Mouse (Mus musculus) CH12.LX (cell line): ENCODE measurements around the gene Nhlh1. TPM values are rescaled to one million over a fixed set of nuclear protein-coding genes. Genes with fewer than 3 reads are reported as not detected.
A peak's percentile ranks its signal among the peaks of the same experiment; 100 is the strongest.

Source experiments
- DNase-seq: peaks from one replicate; pipeline ENCODE4 v3.0.0-alpha.2; 2013; ENCODE audit errors: extremely low read depth
- H3K27ac ChIP-seq: 2 replicates; pipeline ENCODE4 v1.5.1; 2012; ENCODE audit warnings: low read depth, mild to moderate bottlenecking, control low read depth, moderate library complexity; ENCODE audit not compliant: insufficient read depth
- H3K27me3 ChIP-seq: replicated peaks from 2 replicates; pipeline ENCODE3; 2012; ENCODE audit warnings: inconsistent platforms
- H3K36me3 ChIP-seq, 2 experiments: replicated peaks in 1 of 2; 2 replicates each; pipeline versions ENCODE3 to v1.6.1; 2012; ENCODE audit warnings: inconsistent platforms in 1 of 2, low read length in 1 of 2, mild to moderate bottlenecking in 1 of 2, mixed read lengths in 1 of 2, moderate library complexity in 1 of 2; ENCODE audit not compliant: control insufficient read depth in 1 of 2, insufficient read depth in 1 of 2
- H3K4me1 ChIP-seq, 2 experiments: 2 replicates each; pipeline ENCODE4 v1.6.1; 2012; ENCODE audit warnings: inconsistent platforms in 1 of 2, moderate library complexity in 1 of 2; ENCODE audit not compliant: insufficient read depth in 2 of 2, control insufficient read depth in 1 of 2
- H3K4me2 ChIP-seq: 2 replicates; pipeline ENCODE4 v1.6.1; 2012; ENCODE audit warnings: low read depth, mild to moderate bottlenecking, control low read depth; ENCODE audit not compliant: poor library complexity, insufficient read depth, severe bottlenecking
- H3K4me3 ChIP-seq, 3 experiments: fragments of 150-350 bp in 1 of 3; sonication (generic) in 1 of 3; replicated peaks in 1 of 3; 2 replicates each; pipeline versions ENCODE3 to v1.5.1; 2011 to 2012; ENCODE audit warnings: low read depth in 2 of 3, low read length in 2 of 3, mild to moderate bottlenecking in 2 of 3, moderate library complexity in 2 of 3, control low read depth in 1 of 3, improper control_type of control experiment in 1 of 3, inconsistent platforms in 1 of 3, mixed read lengths in 1 of 3; ENCODE audit not compliant: poor library complexity in 1 of 3
- H3K79me2 ChIP-seq: replicated peaks from 2 replicates; pipeline ENCODE4 v1.6.1; 2012; ENCODE audit warnings: mild to moderate bottlenecking, moderate library complexity; ENCODE audit not compliant: control insufficient read depth, poor library complexity, insufficient read depth, severe bottlenecking; ENCODE audit errors: extremely low read depth
- H3K9ac ChIP-seq: 2 replicates; pipeline ENCODE4 v1.6.1; 2012; ENCODE audit warnings: low read depth, mild to moderate bottlenecking, control low read depth, moderate library complexity; ENCODE audit not compliant: insufficient read depth
- H3K9me3 ChIP-seq: replicated peaks from 2 replicates; pipeline ENCODE3; 2012; ENCODE audit warnings: low read length, inconsistent platforms, mixed read lengths
- BHLHE40 ChIP-seq: IDR thresholded peaks from 2 replicates; pipeline ENCODE4 v1.6.1; 2011; ENCODE audit warnings: mild to moderate bottlenecking, low read depth, low read length, improper control_type of control experiment
- CHD1 ChIP-seq: IDR thresholded peaks from 2 replicates; pipeline ENCODE4 v1.6.1; 2012; ENCODE audit warnings: low read depth, low read length, improper control_type of control experiment, inconsistent platforms
- CHD2 ChIP-seq: IDR thresholded peaks from 2 replicates; pipeline ENCODE4 v1.6.1; 2011; ENCODE audit warnings: low read length, improper control_type of control experiment
- CTCF ChIP-seq, 2 experiments: IDR thresholded peaks in 1 of 2; conservative IDR thresholded peaks in 1 of 2; 2 replicates each; pipeline ENCODE4 v1.5.1; 2011 to 2012; ENCODE audit warnings: low read depth in 2 of 2, low read length in 2 of 2, improper control_type of control experiment in 1 of 2, inconsistent platforms in 1 of 2, mild to moderate bottlenecking in 1 of 2, moderate library complexity in 1 of 2
- E2F4 ChIP-seq: IDR thresholded peaks from 2 replicates; pipeline ENCODE4 v1.6.1; 2011; ENCODE audit warnings: low read depth, low read length, improper control_type of control experiment; ENCODE audit not compliant: insufficient replicate concordance
- ELF1 ChIP-seq: IDR thresholded peaks from 2 replicates; pipeline ENCODE4 v1.6.1; 2014; ENCODE audit warnings: low read depth, mild to moderate bottlenecking, inconsistent platforms, low read length, improper control_type of control experiment
- EP300 ChIP-seq: IDR thresholded peaks from 2 replicates; pipeline ENCODE4 v1.6.1; 2011; ENCODE audit warnings: low read length, improper control_type of control experiment
- ETS1 ChIP-seq: conservative IDR thresholded peaks from 2 replicates; pipeline ENCODE4 v1.6.1; 2012; ENCODE audit warnings: low read depth, mild to moderate bottlenecking, inconsistent platforms, low read length, improper control_type of control experiment, moderate library complexity
- GABPA ChIP-seq: IDR thresholded peaks from 2 replicates; pipeline ENCODE4 v1.6.1; 2012; ENCODE audit warnings: low read depth, low read length, improper control_type of control experiment, inconsistent platforms; ENCODE audit not compliant: insufficient replicate concordance
- HCFC1 ChIP-seq: IDR thresholded peaks from 2 replicates; pipeline ENCODE4 v1.6.1; 2012; ENCODE audit warnings: low read depth, mild to moderate bottlenecking, inconsistent platforms, low read length, improper control_type of control experiment
- IRF4 ChIP-seq: IDR thresholded peaks from 2 replicates; pipeline ENCODE4 v1.6.1; 2014; ENCODE audit warnings: low read depth, mild to moderate bottlenecking, inconsistent platforms, low read length, improper control_type of control experiment
- JUN ChIP-seq: IDR thresholded peaks from 2 replicates; pipeline ENCODE4 v1.6.1; 2011; ENCODE audit warnings: low read depth, mild to moderate bottlenecking, low read length, improper control_type of control experiment, moderate library complexity; ENCODE audit not compliant: insufficient read depth
- JUND ChIP-seq: conservative IDR thresholded peaks from 2 replicates; pipeline ENCODE4 v1.6.1; 2011; ENCODE audit warnings: low read depth, low read length, improper control_type of control experiment
- KAT2A ChIP-seq: IDR thresholded peaks from 2 replicates; pipeline ENCODE4 v1.6.1; 2012; ENCODE audit warnings: low read length, improper control_type of control experiment, inconsistent platforms; ENCODE audit not compliant: insufficient replicate concordance
- MAX ChIP-seq: IDR thresholded peaks from 2 replicates; pipeline ENCODE4 v1.6.1; 2011; ENCODE audit warnings: low read length, improper control_type of control experiment
- MEF2A ChIP-seq: IDR thresholded peaks from 2 replicates; pipeline ENCODE4 v1.6.1; 2014; ENCODE audit warnings: low read depth, mild to moderate bottlenecking, inconsistent platforms, low read length, improper control_type of control experiment, borderline replicate concordance
- MXI1 ChIP-seq: IDR thresholded peaks from 2 replicates; pipeline ENCODE4 v1.6.1; 2011; ENCODE audit warnings: mild to moderate bottlenecking, low read depth, low read length, improper control_type of control experiment
- NELFE ChIP-seq: IDR thresholded peaks from 2 replicates; pipeline ENCODE4 v1.6.1; 2011; ENCODE audit warnings: low read depth, low read length, improper control_type of control experiment
- POLR2A ChIP-seq: IDR thresholded peaks from 2 replicates; pipeline ENCODE4 v1.6.1; 2011; ENCODE audit warnings: low read depth, mild to moderate bottlenecking, improper control_type of control experiment, low read length
- POLR2AphosphoS2 ChIP-seq: IDR thresholded peaks from 2 replicates; pipeline ENCODE4 v1.6.1; 2011; ENCODE audit warnings: low read depth, low read length, improper control_type of control experiment
- RCOR1 ChIP-seq: conservative IDR thresholded peaks from 2 replicates; pipeline ENCODE4 v1.6.1; 2012; ENCODE audit warnings: low read depth, mild to moderate bottlenecking, inconsistent platforms, low read length, improper control_type of control experiment
- SIN3A ChIP-seq: IDR thresholded peaks from 2 replicates; pipeline ENCODE4 v1.6.1; 2012; ENCODE audit warnings: low read length, improper control_type of control experiment, inconsistent platforms
- SMC3 ChIP-seq: IDR thresholded peaks from 2 replicates; pipeline ENCODE4 v1.6.1; 2011; ENCODE audit warnings: low read depth, low read length, improper control_type of control experiment
- UBTF ChIP-seq: IDR thresholded peaks from 2 replicates; pipeline ENCODE4 v1.6.1; 2012; ENCODE audit warnings: low read depth, mild to moderate bottlenecking, inconsistent platforms, low read length, improper control_type of control experiment, moderate library complexity
- ZC3H11A ChIP-seq: IDR thresholded peaks from 2 replicates; pipeline ENCODE4 v1.6.1; 2012; ENCODE audit warnings: low read depth, mild to moderate bottlenecking, inconsistent platforms, low read length, improper control_type of control experiment
- ZMIZ1 ChIP-seq: IDR thresholded peaks from 2 replicates; pipeline ENCODE4 v1.6.1; 2012; ENCODE audit warnings: low read depth, mild to moderate bottlenecking, inconsistent platforms, low read length, improper control_type of control experiment
- dilution Hi-C: fragments of 300-500 bp; cut with MboI; formaldehyde crosslinking; loops from 2 replicates; pipeline ENCODE4 v1.14.3; 2020; ENCODE audit warnings: low sequenced_read_pairs; ENCODE audit not compliant: extremely low pct_unique_long_range_greater_than_20kb, extremely low pct_ligation_motif_present
- in situ Hi-C: fragments of 300-500 bp; cut with MboI; formaldehyde crosslinking; loops from 3 replicates; pipeline ENCODE4 v1.14.3; 2019; ENCODE audit warnings: low sequenced_read_pairs, low pct_ligation_motif_present, low pct_unique_long_range_greater_than_20kb, mixed read lengths
- polyA plus RNA-seq: library from polyadenylated mRNA; unstranded; fragments of >175 nt; gene quantifications from 2 replicates; pipeline ENCODE4 v1.2.1, GENCODE M21; 2012; ENCODE audit warnings: low read depth; ENCODE audit not compliant: insufficient read length
- total RNA-seq, 2 experiments: library from RNA; depleted of rRNA; stranded (reverse); fragments of 300-350 nt in 1 of 2; fragments of >200 nt in 1 of 2; gene quantifications; 2 replicates each; pipeline ENCODE4 v1.2.3; 2012 to 2014

Nhlh1 gene
- total and polyA plus RNA-seq, 3 experiments, result not detected

DNA sequence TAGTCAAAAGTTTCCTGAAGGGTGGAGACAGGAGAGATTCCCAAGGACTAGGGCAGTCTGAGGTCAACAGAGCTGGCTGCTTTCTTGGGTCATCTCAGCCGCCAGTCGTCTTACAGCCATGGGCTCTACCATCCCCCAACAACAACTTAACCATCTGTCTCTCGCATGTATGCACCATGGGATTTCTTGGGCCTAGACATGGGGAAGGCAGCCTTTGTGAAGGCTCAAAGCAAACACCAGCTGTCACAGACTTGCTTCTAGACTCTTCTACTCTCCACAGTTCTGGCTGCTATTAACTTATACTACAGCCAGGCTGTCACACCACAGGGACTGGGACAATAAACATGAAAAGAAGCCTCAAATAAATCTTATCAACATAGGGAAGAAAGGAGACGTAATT, 14.2 kb upstream of the Nhlh1 start:
- Histone ChIP-seq H3K9me3 (no peaks in the 10 kb centered on the region), H3K9ac (no peak overlapping the region), H3K79me2 (peaks cover 4% of the 10 kb centered on the region; the same call in 1 of the 2 replicates), H3K27me3 (no peaks in the 10 kb centered on the region), H3K27ac (no peak overlapping the region), H3K4me1 (peaks cover 0 to 11% of the 10 kb centered on the region in 2 experiments; a peak in 2 of 4 replicates), H3K36me3 (peaks cover 98 to 100% of the 10 kb centered on the region in 2 experiments), H3K4me3 (no peak overlapping the region), H3K4me2 (no peak overlapping the region)
- TF ChIP-seq ETS1 (no peak), POLR2A (no peak), UBTF (no peak), HCFC1 (no peak), SMC3 (no peak)
- in situ Hi-C loops, result no loop called here
- DNase-seq, result no peak
- dilution Hi-C loops, result no loop called here

GRCm38 (mm10) chr1:172070227-172070626, 12.9 kb upstream of the Nhlh1 start:
- no peak overlapping the region for H3K4me2 ChIP-seq
- TF ChIP-seq POLR2AphosphoS2, result no peak
- no peak for TF ChIP-seq IRF4
- no peak for TF ChIP-seq CHD2
- TF ChIP-seq SIN3A, result no peak
- TF ChIP-seq E2F4, result no peak
- TF ChIP-seq CTCF (conservative IDR thresholded peaks at IDR 0.05 in 1 of 2, IDR thresholded peaks at IDR 0.05 in 1 of 2; ENCODE audit: low read depth in 2 of 2, low read length in 2 of 2), result no peak
- TF ChIP-seq JUND, result no peak
- no peak for TF ChIP-seq RCOR1
- peaks cover 0 to 11% of the 10 kb centered on the region in 2 experiments; a peak in 2 of 4 replicates for H3K4me1 ChIP-seq
- in situ Hi-C loops (no loop called here), dilution Hi-C loops (no loop called here)
- H3K79me2 ChIP-seq, result no peaks in the 10 kb centered on the region
- H3K4me3 ChIP-seq, result no peak overlapping the region
- H3K9ac ChIP-seq, result no peak overlapping the region
- no peaks in the 10 kb centered on the region for H3K9me3 ChIP-seq
- H3K27ac ChIP-seq, result no peak overlapping the region
- DNase-seq, result no peak
- no peaks in the 10 kb centered on the region for H3K27me3 ChIP-seq
- H3K36me3 ChIP-seq, result peaks cover 98 to 100% of the 10 kb centered on the region in 2 experiments

- Histone ChIP-seq H3K27me3 (no peaks in the 10 kb centered on the region), H3K4me1 (peaks cover 19 to 41% of the 10 kb centered on the region in 2 experiments), H3K9ac (no peak overlapping the region), H3K4me2 (no peak overlapping the region), H3K27ac (peak overlapping the region; percentile 15; the same call in 1 of the 2 replicates), H3K4me3 (no peak overlapping the region), H3K79me2 (no peaks in the 10 kb centered on the region), H3K9me3 (no peaks in the 10 kb centered on the region), H3K36me3 (peaks cover 52 to 64% of the 10 kb centered on the region in 2 experiments)
- in situ Hi-C loops, result no loop called here
- dilution Hi-C loops, result no loop called here
- DNase-seq, result no peak
- TF ChIP-seq SIN3A, result no peak
- no peak for TF ChIP-seq IRF4
- no peak for TF ChIP-seq ZMIZ1
- no peak for TF ChIP-seq POLR2A
- no peak for TF ChIP-seq MEF2A
- no peak for TF ChIP-seq MAX
- TF ChIP-seq EP300, result no peak
- TF ChIP-seq KAT2A, result no peak
- TF ChIP-seq JUN, result no peak
- no peak for TF ChIP-seq ETS1
- TF ChIP-seq NELFE, result no peak
- TF ChIP-seq ZC3H11A, result no peak
- no peak for TF ChIP-seq RCOR1
- no peak for TF ChIP-seq MXI1
- TF ChIP-seq BHLHE40, result no peak
- TF ChIP-seq GABPA, result no peak
- no peak for TF ChIP-seq ELF1
- TF ChIP-seq CHD1, result no peak
- no peak for TF ChIP-seq HCFC1
These were observed 7.3 kb upstream of the Nhlh1 start for GRCm38 (mm10) chr1:172064613-172065141.
